Mouse (Mus musculus) leukemia stem cell, adult 10-12 weeks (primary cell): ENCODE results near the gene Olfr181. TPM values are rescaled to one million over a fixed set of nuclear protein-coding genes. Genes with fewer than 3 reads are reported as not detected.

Experiments
- polyA plus RNA-seq: library from polyadenylated mRNA; stranded (reverse); fragments of >175 nt; gene quantifications from 2 replicates; pipeline ENCODE4 v1.2.3, GENCODE M21; 2012; ENCODE audit warnings: low replicate concordance

The Olfr181 gene
- polyA plus RNA-seq: not detected in 2 replicates

DNA sequence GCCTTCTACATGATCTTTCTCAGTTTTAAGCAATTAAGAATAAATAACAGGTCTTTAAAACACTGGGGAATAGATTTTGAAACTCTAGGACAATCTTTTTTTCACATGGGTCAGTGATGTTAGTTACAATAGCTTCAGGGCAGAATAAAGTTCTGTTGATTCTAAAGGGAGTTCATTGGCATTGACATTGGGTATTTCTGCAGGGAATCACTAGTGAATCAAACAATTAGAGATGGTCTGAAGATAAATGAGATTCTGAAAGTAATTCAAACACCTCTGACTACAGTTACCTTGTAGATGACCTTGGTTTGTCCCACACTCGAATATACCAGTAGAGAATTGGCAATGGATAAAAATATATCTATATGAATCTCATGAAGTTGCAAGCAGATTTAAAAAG is at the start of gene Olfr181:
Gene Olfr181 (minus strand): TSS at position 101 of the 400 bp plus-strand sequence.

DNA sequence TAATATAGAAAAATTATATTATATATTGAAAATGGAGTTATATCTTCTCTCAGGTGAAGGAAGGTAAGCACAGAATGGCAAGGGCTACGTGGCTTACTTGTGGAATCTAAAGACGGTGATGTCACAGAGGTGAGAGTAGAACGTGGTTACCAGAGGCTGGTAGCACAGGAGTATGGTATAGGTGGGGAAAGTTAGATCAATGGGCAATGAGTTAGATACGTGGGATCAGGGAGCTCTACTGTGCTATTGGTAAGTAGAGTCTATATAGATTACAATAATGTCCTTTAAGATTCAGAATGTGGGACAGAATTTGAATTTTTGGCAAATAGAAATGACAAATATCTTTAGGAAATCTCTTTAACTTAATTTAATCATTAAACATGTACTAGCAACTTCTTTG is 737 bp upstream of the Olfr181 start, which contains the start of gene Olfr180:
Gene Olfr180 (minus strand): TSS at position 101 of the 400 bp plus-strand sequence.

DNA sequence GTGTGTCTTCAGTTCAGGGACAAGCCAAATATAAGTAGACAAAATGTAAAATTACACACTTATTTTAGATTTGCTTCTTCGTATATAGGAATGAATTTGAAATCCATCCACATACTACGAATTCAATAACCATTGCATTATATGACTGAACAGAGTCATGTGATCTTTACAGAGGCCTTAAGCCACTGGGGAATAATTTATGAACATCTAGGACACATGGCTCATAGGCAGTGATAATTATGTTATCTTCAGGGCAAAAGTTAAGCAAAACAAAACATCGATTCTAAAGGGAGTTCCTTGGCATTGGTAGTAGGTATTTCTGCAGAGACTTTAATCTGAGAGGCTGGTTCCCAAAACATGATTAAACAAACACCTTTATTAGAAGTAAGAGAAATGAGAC is 36.6 kb downstream of the Olfr181 start, which contains the start of gene Olfr178:
Gene Olfr178 (minus strand): TSS at position 101 of the 400 bp plus-strand sequence.

Other genes starting within 250 kb of the Olfr181 start
- gene Gpr15, start 209.7 kb downstream of the Olfr181 start, polyA plus RNA-seq: not detected in 2 replicates
- 1.2 and 3.1 TPM in 2 replicates for gene Cldnd1, start 200.8 kb downstream of the Olfr181 start, polyA plus RNA-seq
- gene Olfr172, start 165.6 kb downstream of the Olfr181 start, polyA plus RNA-seq: not detected in 2 replicates
- not detected in 2 replicates for gene Olfr173, start 128.5 kb downstream of the Olfr181 start, polyA plus RNA-seq
- gene Olfr175-ps1, start 102.0 kb downstream of the Olfr181 start, polyA plus RNA-seq: not detected in 2 replicates
- gene Olfr177, start 54.0 kb downstream of the Olfr181 start, polyA plus RNA-seq: not detected in 2 replicates
- gene Olfr178, start 36.7 kb downstream of the Olfr181 start, polyA plus RNA-seq: not detected in 2 replicates
- not detected in 2 replicates for gene Olfr180, start 637 bp upstream of the Olfr181 start, polyA plus RNA-seq
- gene Olfr183, start 66.6 kb upstream of the Olfr181 start, polyA plus RNA-seq: not detected in 2 replicates
- not detected in 2 replicates for gene Olfr186, start 101.5 kb upstream of the Olfr181 start, polyA plus RNA-seq
- not detected in 2 replicates for gene Olfr187, start 111.0 kb upstream of the Olfr181 start, polyA plus RNA-seq
- not detected in 2 replicates for gene Olfr190, start 149.2 kb upstream of the Olfr181 start, polyA plus RNA-seq
- not detected in 2 replicates for gene Olfr191, start 161.1 kb upstream of the Olfr181 start, polyA plus RNA-seq
- gene Olfr193, start 183.1 kb upstream of the Olfr181 start, polyA plus RNA-seq: not detected in 2 replicates
- gene Olfr194, start 192.3 kb upstream of the Olfr181 start, polyA plus RNA-seq: not detected in 2 replicates
- gene Olfr195, start 218.3 kb upstream of the Olfr181 start, polyA plus RNA-seq: not detected in 2 replicates
- 0.14 TPM in 1 of 2 replicates, not detected in the other for gene Olfr196, start 241.7 kb upstream of the Olfr181 start, polyA plus RNA-seq